Mouse (Mus musculus): Measurements from ENCODE around the gene Cald1. TPM values are rescaled to one million over a fixed set of nuclear protein-coding genes. Genes with fewer than 3 reads are reported as not detected.
A peak's percentile ranks its signal among the peaks of the same experiment; 100 is the strongest.

Gene Cald1
- polyA plus RNA-seq, 1 experiment from 2014 or later = 164 TPM

DNA sequence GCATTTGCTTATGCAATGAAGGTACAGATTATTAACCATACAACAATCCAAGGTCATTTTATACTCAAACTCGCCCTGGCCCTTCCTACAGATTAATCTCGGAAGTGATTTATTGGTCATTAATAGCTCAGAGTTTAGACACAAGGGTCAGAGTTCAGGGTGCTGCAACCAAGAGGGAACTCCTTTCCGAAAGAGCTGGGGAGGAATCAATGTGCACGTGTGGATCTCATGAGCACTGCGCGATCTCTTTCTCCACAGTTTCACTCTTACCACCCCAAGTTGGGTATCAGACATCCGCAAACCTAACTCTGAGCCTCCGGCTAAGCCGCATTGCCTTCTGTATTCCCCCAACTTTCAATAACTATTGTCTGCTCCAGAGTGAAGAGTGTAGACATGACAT is 41.9 kb downstream of the Cald1 start:
- H3K4me1 ChIP-seq (replicated peaks) = peaks cover 36% of the 10 kb centered on the region
- WGBS = 85% methylated on average over 9 of the region's 9 CpGs
- H3K9ac ChIP-seq = no peak overlapping the region
- no peak for ATAC-seq (replicated peaks; ENCODE audit: insufficient number of reproducible peaks, insufficient read depth, low FRiP score, low read depth)
- no peaks in the 10 kb centered on the region for H3K9me3 ChIP-seq (replicated peaks)
- H3K4me3 ChIP-seq = no peak overlapping the region
- H3K27me3 ChIP-seq = no peaks in the 10 kb centered on the region
- H3K36me3 ChIP-seq = no peaks in the 10 kb centered on the region
- H3K27ac ChIP-seq = no peak overlapping the region
- H3K4me2 ChIP-seq = no peak overlapping the region

DNA sequence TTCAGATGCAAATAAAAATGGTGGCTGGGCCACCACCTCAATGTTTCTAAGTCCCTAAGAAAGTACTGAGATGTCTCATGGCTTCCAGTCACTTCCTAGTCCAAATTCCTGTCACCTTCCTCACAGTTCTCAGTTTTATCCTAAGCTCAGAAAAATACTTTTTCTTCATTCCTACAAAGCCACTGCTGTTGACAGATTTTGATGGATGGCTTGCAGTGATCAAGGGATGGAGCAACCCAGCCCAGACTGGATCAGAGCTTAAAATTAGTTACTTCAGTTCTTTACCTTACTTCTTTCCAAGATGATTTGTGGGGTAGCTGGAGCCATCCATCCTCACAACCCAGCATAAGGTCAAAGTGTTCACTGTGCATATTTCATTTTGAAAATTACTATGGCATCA is 42.8 kb downstream of the Cald1 start:
- ATAC-seq (replicated peaks; ENCODE audit: insufficient number of reproducible peaks, insufficient read depth, low FRiP score, low read depth) = no peak

DNA sequence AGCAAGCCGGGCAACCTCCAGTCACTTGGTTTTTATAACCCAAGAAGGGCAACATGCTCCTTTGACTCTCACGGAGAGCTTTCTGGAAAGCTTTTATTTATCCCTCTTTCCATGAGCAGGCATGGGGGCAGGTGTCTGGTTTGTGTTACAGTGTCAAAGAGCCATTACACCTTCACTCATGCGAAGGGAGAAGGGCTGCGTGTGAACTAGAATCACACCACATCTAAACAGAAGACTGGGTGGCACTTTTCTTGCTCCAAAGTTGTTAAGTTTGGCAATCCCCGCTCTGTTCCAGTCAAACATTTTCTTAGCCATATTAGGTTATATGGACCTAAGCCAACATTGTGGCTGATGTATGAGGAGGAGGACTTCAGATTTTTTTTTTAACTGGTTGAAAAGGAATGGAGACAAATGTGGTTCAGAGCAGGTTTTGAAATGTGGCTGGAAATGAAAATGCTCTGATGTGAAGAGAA is 43.8 kb downstream of the Cald1 start:
- Histone ChIP-seq H3K4me2 (no peak overlapping the region), H3K4me1 (replicated peaks) (peaks cover 28% of the 10 kb centered on the region), H3K27ac (peak overlapping the region; percentile 44), H3K9ac (no peak overlapping the region), H3K4me3 (no peak overlapping the region), H3K9me3 (replicated peaks) (no peaks in the 10 kb centered on the region), H3K36me3 (no peaks in the 10 kb centered on the region), H3K27me3 (no peaks in the 10 kb centered on the region)
- 53% methylated on average over 5 of the region's 5 CpGs for WGBS
- ATAC-seq (replicated peaks; ENCODE audit: insufficient number of reproducible peaks, insufficient read depth, low FRiP score, low read depth) = no peak

More for the DNA sequence above, 42.8 kb downstream of the Cald1 start:
- Histone ChIP-seq H3K4me1 (replicated peaks) (peaks cover 33% of the 10 kb centered on the region), H3K9ac (no peak overlapping the region), H3K4me3 (no peak overlapping the region), H3K9me3 (replicated peaks) (no peaks in the 10 kb centered on the region), H3K36me3 (no peaks in the 10 kb centered on the region), H3K27me3 (no peaks in the 10 kb centered on the region), H3K4me2 (no peak overlapping the region), H3K27ac (peak overlapping the region; percentile 44; the same call in 1 of the 2 replicates)

DNA sequence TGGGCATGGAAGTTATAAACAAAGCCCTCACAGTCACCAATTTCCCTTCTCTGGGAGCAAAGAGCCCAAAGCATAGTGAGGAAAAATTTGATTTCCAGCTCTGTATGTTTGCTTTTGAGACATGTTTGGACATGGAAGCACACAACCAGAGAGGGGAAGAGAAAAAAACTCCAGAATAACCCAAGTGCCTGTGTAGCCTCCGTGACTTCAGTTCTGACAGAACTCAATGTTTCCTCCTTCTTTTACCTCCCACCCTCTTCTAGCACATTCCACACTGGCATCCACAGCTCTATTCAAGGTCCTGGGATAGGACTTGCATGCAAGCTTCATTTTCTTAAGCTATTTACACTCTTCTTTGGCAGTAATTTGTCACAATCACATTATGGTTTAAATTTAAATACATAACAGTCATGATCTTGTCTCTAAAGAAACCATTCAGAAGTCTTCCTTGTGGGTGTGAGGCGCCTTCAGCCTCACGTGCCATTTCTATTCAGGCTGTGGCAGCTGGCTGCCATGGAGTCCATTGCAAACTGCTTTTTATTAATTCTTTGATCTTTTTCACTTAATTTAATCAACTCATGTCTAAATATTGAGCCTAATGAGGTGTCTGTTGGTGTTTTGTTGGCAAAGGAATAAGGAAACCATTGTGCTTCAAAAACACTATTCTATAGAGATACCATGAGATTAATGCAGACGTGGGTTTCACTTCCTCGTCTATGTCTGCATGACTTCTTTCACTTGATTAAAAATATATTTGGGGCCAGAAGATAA is 49.9 kb downstream of the Cald1 start:
- no peak for ATAC-seq (replicated peaks; ENCODE audit: insufficient number of reproducible peaks, insufficient read depth, low FRiP score, low read depth)
- WGBS = 73% methylated on average over 5 of the region's 5 CpGs

DNA sequence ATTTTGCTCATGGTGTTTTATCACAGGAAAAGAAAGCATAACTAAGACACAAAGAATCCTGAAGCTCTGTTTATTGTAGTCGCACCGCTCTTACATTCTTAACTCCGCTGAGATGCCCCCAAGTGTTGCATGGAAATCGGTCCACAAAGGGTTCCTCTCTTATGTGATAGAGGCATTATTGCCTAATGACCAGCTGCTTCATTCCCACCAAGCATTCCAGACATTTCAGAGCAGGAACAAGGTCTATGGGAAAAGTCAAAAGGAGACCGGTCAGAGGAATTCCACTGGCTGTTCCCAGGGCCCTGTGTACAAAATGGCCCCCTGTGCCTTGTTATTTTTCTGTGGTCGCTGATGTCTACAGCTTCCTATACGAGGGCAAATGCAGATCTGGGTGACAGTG is 53.0 kb downstream of the Cald1 start:
- H3K27ac ChIP-seq = no peak overlapping the region
- ATAC-seq (replicated peaks; ENCODE audit: insufficient number of reproducible peaks, insufficient read depth, low FRiP score, low read depth) = no peak
- no peak overlapping the region for H3K4me3 ChIP-seq

More for the DNA sequence above, 49.9 kb downstream of the Cald1 start:
- Histone ChIP-seq H3K36me3 (no peaks in the 10 kb centered on the region), H3K4me1 (replicated peaks) (peaks cover 17% of the 10 kb centered on the region), H3K9me3 (replicated peaks) (no peaks in the 10 kb centered on the region), H3K4me3 (no peak overlapping the region), H3K27ac (no peak overlapping the region), H3K27me3 (no peaks in the 10 kb centered on the region), H3K9ac (no peak overlapping the region), H3K4me2 (no peak overlapping the region)

DNA sequence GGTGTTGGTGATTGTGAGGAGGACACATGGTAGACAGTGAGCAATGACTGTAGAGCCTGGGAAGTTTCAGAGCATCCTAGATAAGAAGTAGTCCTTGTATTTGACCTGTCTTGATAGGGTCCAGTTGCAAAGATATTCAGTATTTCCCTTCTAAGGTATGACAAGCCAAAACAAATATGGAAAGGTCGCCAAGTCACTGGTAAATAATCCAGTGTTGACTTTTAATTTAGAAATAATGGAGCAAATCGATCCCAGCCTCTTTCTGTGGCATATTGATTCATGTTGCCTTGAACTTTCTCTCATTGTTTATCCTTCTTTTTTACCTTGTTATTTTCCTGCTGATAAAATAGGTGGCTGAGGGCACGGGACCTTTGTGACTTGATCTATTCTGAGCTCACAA is 57.4 kb downstream of the Cald1 start:
- no peaks in the 10 kb centered on the region for H3K27me3 ChIP-seq
- no peak overlapping the region for H3K4me3 ChIP-seq
- H3K9ac ChIP-seq = no peak overlapping the region
- H3K9me3 ChIP-seq (replicated peaks) = no peaks in the 10 kb centered on the region
- no peak for ATAC-seq (replicated peaks; ENCODE audit: insufficient number of reproducible peaks, insufficient read depth, low FRiP score, low read depth)
- H3K4me2 ChIP-seq = no peak overlapping the region
- H3K36me3 ChIP-seq = no peaks in the 10 kb centered on the region
- peaks cover 29% of the 10 kb centered on the region for H3K4me1 ChIP-seq (replicated peaks)
- WGBS = 68% methylated on average over 3 of the region's 3 CpGs
- no peak overlapping the region for H3K27ac ChIP-seq

More for the DNA sequence above, 53.0 kb downstream of the Cald1 start:
- H3K9ac ChIP-seq = no peak overlapping the region
- 66% methylated on average over 7 of the region's 7 CpGs for WGBS
- H3K4me1 ChIP-seq (replicated peaks) = peaks cover 24% of the 10 kb centered on the region
- H3K4me2 ChIP-seq = no peak overlapping the region
- H3K9me3 ChIP-seq (replicated peaks) = no peaks in the 10 kb centered on the region
- no peaks in the 10 kb centered on the region for H3K36me3 ChIP-seq
- no peaks in the 10 kb centered on the region for H3K27me3 ChIP-seq

DNA sequence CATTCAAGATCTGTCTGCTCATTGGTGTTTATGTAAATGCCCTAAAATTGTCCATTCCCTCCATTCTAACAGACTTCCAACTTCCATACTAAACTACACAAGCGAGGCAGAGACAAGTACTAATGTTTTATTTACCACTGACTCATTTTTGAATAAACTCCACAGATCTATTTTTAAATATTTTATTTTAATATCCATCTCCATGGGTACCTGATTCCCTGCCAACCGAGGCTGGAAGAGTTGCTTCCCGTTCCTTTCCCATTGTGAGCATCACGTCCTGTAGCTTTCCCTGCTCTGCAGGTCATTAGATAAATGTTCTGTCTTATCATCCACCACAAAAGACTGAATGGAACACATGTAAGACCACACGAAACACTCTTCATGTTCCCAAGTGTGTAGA is 60.5 kb downstream of the Cald1 start:
- no peak for ATAC-seq (replicated peaks; ENCODE audit: insufficient number of reproducible peaks, insufficient read depth, low FRiP score, low read depth)
- no peak overlapping the region for H3K4me2 ChIP-seq
- no peak overlapping the region for H3K27ac ChIP-seq
- no peak overlapping the region for H3K9ac ChIP-seq
- peaks cover 26% of the 10 kb centered on the region for H3K4me1 ChIP-seq (replicated peaks)
- no peaks in the 10 kb centered on the region for H3K27me3 ChIP-seq
- H3K36me3 ChIP-seq = 0 out of 2 replicates have a peak, but pooled peaks cover 6% of the 10 kb centered on the region
- 58% methylated on average over 5 of the region's 5 CpGs for WGBS
- no peaks in the 10 kb centered on the region for H3K9me3 ChIP-seq (replicated peaks)
- no peak overlapping the region for H3K4me3 ChIP-seq

DNA sequence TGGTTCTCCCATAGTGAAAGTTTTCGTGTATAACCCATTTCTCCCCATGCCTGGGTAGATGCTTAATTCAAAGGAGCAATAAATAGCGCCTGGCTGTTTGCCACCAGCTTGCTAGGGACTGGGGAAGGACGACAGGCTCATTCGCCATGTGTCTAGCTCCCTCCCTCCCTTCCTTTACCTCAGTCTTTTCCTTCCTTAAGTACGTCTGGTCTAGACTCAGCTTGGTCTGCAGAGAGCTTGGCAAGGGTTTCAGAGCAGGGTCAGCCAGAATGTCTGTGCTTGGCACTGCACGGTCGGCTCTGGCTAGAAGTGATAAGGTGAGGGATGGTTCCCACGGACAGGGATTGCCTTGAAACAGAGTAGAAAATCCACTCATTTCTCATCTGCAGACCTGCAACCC is 62.4 kb downstream of the Cald1 start:
- Histone ChIP-seq H3K4me2 (peak overlapping the region; percentile 47), H3K9ac (peak overlapping the region; percentile 6; the same call in 1 of the 2 replicates), H3K27ac (peak overlapping the region; percentile 65), H3K36me3 (0 out of 2 replicates have a peak, but pooled peaks cover 6% of the 10 kb centered on the region), H3K27me3 (no peaks in the 10 kb centered on the region), H3K4me1 (replicated peaks) (peaks cover 28% of the 10 kb centered on the region), H3K9me3 (replicated peaks) (no peaks in the 10 kb centered on the region), H3K4me3 (peak overlapping the region; percentile 14; the same call in 1 of the 2 replicates)
- ATAC-seq (replicated peaks; ENCODE audit: insufficient number of reproducible peaks, insufficient read depth, low FRiP score, low read depth) = peak; percentile 82
- WGBS = 9% methylated on average over 8 of the region's 8 CpGs

DNA sequence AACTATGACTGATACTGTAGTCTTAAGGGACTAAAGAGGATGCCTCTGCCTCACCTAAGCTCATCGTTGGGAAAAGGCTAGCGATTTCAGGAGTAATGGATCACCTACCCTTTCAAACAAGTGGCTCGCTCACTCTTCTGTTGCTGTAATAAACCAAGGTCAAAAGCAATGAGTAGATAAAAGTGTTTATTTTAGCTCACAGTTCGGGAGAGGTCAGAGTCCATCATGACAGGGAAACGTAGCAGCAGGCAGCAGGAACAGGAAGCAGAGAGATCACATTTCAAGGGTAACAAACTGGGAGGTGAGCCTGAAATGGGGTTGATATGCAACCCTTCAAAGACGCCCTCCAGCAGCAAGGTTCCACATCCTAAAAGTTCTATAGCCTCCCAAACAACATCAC is 64.3 kb downstream of the Cald1 start:
- Histone ChIP-seq H3K27ac (no peak overlapping the region), H3K36me3 (0 out of 2 replicates have a peak, but pooled peaks cover 6% of the 10 kb centered on the region), H3K27me3 (no peaks in the 10 kb centered on the region), H3K4me3 (no peak overlapping the region), H3K4me2 (no peak overlapping the region), H3K9me3 (replicated peaks) (no peaks in the 10 kb centered on the region), H3K9ac (no peak overlapping the region), H3K4me1 (replicated peaks) (peaks cover 28% of the 10 kb centered on the region)
- 67% methylated on average over 6 of the region's 6 CpGs for WGBS
- ATAC-seq (replicated peaks; ENCODE audit: insufficient number of reproducible peaks, insufficient read depth, low FRiP score, low read depth) = no peak

DNA sequence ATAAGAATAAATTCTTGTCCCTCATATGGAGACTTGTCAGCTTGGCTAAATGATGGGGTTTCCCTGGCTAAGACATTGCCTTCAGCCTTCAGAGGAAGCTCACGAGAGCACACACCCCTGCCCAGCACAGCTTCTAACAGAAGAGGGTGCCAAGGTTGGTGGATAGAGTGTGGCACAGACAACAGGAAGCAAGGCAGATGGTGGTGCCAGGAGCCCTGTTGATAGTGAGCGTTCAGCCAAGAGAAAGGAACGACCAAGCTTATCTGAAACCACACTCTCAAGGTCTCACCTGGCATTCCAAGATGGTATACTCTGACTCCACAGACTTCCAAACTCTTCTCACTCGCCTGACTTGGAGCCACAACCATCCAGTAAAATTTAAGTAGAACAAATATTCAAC is 66.0 kb downstream of the Cald1 start:
- Histone ChIP-seq H3K36me3 (0 out of 2 replicates have a peak, but pooled peaks cover 6% of the 10 kb centered on the region), H3K4me1 (replicated peaks) (peaks cover 25% of the 10 kb centered on the region), H3K27ac (no peak overlapping the region; the same call in 1 of the 2 replicates), H3K9me3 (replicated peaks) (no peaks in the 10 kb centered on the region), H3K27me3 (no peaks in the 10 kb centered on the region), H3K4me2 (no peak overlapping the region), H3K9ac (no peak overlapping the region), H3K4me3 (no peak overlapping the region)
- WGBS = 71% methylated on average over 4 of the region's 4 CpGs
- no peak for ATAC-seq (replicated peaks; ENCODE audit: insufficient number of reproducible peaks, insufficient read depth, low FRiP score, low read depth)

DNA sequence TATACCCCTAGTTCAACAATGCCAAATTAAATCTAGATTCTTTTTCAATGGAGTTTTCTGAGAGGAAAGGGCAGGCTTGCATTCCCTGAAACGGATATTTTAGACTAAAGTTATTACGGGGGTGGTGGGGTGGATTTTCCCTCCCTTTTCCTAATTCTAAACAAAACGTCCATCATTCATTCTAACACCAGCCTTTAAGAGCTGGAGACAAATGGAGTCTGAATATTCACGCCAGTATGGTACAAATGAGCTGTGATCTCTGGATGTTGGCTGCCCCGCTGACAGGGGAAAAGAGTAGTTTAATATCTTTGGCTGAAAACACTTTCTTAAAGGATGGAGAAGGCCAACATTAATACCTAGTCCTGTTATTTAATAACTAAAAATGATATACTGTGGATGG is 66.4 kb downstream of the Cald1 start:
- no peak overlapping the region for H3K4me3 ChIP-seq
- no peak overlapping the region for H3K4me2 ChIP-seq
- H3K27me3 ChIP-seq = no peaks in the 10 kb centered on the region
- no peak overlapping the region for H3K9ac ChIP-seq
- no peak for ATAC-seq (replicated peaks; ENCODE audit: insufficient number of reproducible peaks, insufficient read depth, low FRiP score, low read depth)
- no peaks in the 10 kb centered on the region for H3K9me3 ChIP-seq (replicated peaks)
- WGBS = 64% methylated on average over 5 of the region's 5 CpGs
- H3K27ac ChIP-seq = no peak overlapping the region
- 0 out of 2 replicates have a peak, but pooled peaks cover 6% of the 10 kb centered on the region for H3K36me3 ChIP-seq
- H3K4me1 ChIP-seq (replicated peaks) = peaks cover 22% of the 10 kb centered on the region
